Mouse (Mus musculus) left cerebral cortex, postnatal 25 days (tissue): ENCODE results near the gene Rbm8a. TPM values are rescaled to one million over a fixed set of nuclear protein-coding genes. Genes with fewer than 3 reads are reported as not detected.
"Not testable (repeated sequence)": the region's sequence is repeated elsewhere in the genome, so short reads cannot be mapped to it uniquely, and the experiment has no call there.

Experiments used
- DNase-seq, 2 experiments: peaks; one replicate each; pipeline ENCODE4 v3.0.0; 2022; ENCODE audit warnings: low spot score in 2 of 2, mixed read lengths in 1 of 2
- intact Hi-C: fragments of 180-260 bp; cut with DNase I; formaldehyde crosslinking; loops from one replicate; pipeline ENCODE4 v1.15.1; 2025
- total RNA-seq, 2 experiments: library from RNA; stranded (reverse); gene quantifications; 2 replicates each; pipeline ENCODE4 v1.2.3; 2021

The Rbm8a gene
- total RNA-seq, 2 experiments from 2014 or later = 34.2 to 46.3 TPM

DNA sequence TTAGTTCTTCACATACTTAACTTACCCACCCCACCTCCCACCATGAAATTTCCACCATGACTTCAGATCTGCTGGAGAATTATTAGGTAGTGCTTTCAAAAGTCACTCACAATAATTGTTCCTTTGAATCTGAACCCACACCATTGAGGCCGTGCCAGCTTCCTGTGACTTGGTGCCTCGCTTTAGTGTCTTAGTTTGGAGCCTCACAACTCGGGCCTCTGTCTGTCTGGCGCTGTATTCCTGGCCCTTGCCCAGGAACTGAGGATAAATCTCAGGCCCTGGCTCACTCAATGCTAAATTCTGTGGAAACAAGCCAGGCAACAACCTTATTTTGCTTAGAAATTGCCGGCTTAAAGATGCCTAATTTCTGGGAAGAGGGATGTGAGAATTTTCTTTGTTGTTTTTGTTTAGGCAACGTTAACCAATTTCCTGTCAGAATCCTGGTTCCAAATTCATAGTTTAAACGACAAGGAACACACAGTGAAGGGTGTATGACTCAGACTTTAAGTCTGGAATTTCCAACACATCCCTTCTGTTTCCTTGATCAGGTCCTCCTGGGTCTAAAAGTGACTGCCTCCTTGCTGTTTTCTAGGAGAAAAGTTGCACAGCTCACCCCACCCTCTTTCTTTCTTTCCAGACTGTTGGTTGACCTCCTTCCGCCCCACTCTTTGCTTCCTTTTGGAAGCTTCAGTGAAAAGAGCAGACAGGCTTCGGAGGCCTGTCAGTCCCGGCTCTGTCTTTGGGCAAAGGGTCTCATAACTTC, 27.6 kb upstream of the Rbm8a start:
- DNase-seq = peak in 1 of 2 experiments; percentile 49
- intact Hi-C loops = loop anchor here (5.0 kb wide), 1 partner anchor 35 kb away; the partner anchor contains the start of genes Gm42957 and Pex11b

DNA sequence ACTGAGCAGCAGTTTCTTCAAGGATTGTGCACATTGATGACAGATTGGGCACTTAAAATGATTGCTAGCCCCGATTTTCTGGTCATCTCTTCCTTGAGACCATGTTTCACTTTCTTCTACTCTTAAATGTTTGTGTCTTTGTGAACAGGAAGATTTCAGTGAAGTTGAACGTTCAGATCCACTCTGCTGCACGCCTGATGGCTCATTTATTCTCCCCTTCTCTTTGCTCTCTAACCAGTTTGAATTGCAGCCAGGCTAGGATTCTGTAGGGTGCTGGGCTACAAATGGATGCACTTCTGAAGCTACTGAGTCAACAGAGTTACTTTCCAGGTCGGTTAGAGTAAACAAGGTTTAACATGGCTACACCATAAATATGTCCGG, 27.0 kb upstream of the Rbm8a start:
- peak in 1 of 2 experiments; percentile 4 for DNase-seq
- intact Hi-C loops = loop anchor here (5.0 kb wide), 1 partner anchor 35 kb away; the partner anchor contains the start of genes Gm42957 and Pex11b

DNA sequence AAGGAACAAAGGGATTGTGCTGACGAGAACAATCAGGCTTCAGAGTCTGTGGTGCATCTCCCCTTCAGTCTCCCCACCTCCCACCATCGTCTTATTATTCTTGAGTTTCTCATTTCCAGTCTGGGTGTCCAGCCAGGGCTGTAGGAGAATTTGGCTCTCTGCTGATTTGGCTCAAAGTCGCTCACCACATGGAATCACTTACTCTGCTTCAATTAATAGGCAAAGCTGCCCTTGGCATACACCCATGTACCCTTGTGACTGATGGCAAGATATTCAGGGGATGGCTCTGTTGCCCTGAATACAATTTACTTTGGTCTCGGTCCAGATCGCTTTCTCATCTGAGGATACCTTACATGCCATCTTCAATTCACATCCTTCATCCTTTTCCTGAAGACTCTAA, 26.4 kb upstream of the Rbm8a start:
- DNase-seq = peak in 1 of 2 experiments; percentile 29
- intact Hi-C loops = loop anchor here (5.0 kb wide), 1 partner anchor 34 kb away; the partner anchor contains the start of genes Gm42957 and Pex11b

DNA sequence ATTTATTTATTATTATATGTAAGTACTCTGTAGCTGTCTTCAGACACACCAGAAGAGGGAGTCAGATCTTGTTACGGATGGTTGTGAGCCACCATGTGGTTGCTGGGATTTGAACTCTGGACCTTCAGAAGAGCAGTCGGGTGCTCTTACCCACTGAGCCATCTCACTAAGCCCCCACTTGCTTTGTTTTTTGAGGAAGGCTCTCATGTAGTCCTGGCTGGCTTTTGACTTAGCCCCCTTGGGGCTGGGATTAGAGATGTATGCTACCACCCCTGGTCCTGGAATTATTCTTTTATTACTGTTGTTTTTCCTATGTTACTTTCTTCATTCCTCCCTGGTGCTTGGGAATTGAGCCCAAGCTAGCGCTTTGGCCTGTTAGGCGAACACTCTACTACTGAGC, 23.7 kb upstream of the Rbm8a start:
- intact Hi-C loops = not testable (repeated sequence)

DNA sequence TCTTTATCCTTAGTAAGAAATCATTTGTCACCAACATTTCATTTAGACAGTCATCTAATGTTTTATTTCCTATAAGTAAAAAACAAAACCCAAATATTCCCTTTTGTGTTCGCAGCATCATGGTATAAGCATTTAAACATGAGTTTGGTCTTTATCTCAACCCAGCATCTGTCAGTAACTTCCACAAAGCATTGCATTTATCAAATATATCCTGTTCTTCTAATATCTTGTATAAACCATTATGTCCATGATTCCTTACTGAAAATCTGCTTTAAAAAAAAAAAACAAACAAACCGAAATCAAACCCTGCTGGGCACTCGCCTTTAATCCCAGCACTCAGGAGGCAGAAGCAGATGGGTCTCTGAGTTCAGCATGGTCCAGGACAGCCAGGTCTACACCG, 23.1 kb upstream of the Rbm8a start:
- intact Hi-C loops = no loop called here
- no peak for DNase-seq

More for the DNA sequence above, 23.7 kb upstream of the Rbm8a start:
- DNase-seq = not testable (repeated sequence)

DNA sequence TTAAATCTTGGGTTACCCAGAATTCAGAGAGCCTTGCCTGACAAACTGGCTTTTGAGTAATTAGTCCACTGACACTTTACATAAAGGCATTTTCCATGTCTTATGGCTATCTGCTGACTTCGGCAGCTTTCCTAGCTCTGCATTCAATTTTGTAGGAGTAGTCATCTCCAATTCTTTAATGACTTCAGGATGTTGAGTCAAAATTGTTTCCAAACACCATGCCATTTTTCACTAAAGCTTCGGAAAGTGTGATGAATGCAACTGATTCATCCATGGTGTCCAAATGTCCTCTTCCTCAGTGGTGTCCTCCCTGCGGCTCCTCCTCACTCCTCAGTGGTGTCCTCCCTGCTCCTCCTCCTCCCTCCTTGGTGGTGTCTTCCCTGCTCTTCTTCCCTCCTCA, 11.8 kb upstream of the Rbm8a start:
- no peak for DNase-seq
- intact Hi-C loops = no loop called here

DNA sequence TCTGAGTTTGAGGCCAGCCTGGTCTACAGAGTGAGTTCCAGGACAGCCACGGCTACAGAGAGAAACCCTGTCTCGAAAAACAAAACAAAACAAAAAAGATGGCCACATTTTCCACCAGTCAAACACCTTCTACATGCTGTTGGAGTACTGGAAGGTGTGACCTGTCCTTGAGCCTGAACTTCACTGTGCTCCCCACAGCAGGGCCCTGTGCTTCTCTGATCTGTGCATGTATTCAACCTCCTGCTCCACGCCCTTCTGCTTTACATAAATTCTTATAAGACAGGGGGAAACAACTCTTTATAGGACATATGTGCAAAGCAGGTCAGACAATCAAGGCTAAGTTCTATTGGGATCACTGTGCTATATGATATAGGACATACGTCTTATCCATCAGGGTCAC, 6.5 kb upstream of the Rbm8a start:
- no peak for DNase-seq
- intact Hi-C loops = no loop called here

DNA sequence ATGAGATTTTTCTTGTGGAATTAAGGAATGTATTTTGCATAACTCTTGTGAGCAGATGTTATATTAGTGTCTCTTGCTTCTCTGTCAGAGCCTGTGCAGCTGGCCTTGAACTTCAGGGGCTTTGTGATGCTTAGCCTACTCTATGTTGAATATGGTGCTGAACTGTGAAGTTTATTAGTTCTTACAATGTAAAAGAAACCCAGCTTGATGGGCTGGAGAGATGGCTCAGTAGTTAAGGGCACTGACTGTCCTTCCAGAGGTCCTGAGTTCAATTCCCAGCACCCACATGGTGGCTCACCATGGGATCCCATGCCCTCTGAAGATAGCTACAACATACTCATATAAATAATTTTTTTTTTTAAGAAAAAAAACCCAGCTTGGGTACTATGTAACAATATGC, 2.3 kb downstream of the Rbm8a start:
- no peak for DNase-seq
- intact Hi-C loops = no loop called here

DNA sequence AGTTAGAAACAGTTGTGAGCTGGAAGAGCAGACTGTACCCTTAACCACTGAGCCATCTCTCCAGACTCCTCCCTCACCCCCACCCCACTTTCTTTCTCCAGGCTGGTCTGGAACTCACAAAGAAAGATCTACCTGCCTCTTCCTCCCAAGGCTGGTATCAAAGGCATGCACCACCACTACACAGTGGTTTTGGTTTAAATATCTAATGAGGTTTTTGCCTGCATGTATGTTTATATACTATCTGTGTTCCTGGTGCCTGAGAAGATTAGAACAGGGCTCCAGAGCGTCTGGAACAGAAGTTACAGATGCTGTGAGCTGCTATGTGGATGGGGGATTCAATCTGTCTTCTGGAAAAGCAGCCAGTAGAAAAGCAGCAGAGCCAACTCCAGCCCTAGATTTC, 4.3 kb downstream of the Rbm8a start:
- DNase-seq = no peak
- intact Hi-C loops = no loop called here

DNA sequence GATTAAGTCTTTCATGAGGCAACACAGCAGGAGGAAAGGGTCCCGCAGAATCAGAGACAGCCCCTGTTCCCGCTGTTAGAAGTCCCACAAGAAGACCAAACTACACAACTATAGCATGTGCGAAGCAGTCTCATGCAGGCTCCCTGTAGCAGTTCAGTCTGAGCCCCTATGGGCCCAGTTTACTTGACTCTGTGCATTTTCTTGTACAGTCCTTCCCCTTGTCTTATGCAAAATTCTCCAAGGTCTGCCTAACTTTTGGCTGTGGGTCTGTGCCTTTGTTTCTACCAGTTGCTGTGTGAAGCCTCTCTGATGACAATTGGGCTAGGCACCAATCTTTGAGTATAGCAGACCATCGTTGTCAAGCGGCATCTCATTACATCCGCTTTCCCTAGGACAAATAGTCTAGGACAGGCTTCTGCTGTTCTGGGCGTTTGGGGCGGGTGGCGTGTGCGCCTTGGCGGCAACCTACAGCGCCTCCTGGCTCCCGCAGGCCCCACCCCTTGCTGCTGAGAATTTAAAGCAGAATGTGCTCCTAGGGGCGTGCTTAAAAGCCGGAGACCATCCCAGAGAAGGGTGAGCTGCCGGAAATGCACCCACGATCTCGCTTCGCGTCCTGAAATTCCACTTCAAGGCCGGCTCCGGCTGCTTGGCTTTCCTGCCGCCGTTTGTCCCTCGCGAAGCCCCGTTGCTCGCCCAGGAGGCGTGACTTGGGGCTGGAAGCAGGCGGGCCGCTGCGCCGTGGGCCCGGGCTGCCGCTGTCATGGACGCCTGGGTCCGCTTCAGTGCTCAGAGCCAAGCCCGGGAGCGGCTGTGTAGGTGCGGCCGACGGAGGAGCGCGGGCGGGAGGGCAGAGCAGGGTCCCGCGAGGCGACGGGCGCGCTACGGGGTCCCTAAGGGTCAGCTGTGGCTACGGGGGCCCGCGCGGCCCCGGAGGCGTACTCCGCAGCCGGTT, 5.5 kb downstream of the Rbm8a start, which contains the start of the genes Pex11b and Gm42957:
Gene Pex11b, plus strand, starts transcription at position 449 of the 952 bp plus-strand sequence.
Gene Gm42957, plus strand, starts transcription at position 547 of the 952 bp plus-strand sequence.
- intact Hi-C loops = loop anchor here (5.0 kb wide), 2 partner anchors 33 to 53 kb away; partner anchors contain the start of gene Lix1l

DNA sequence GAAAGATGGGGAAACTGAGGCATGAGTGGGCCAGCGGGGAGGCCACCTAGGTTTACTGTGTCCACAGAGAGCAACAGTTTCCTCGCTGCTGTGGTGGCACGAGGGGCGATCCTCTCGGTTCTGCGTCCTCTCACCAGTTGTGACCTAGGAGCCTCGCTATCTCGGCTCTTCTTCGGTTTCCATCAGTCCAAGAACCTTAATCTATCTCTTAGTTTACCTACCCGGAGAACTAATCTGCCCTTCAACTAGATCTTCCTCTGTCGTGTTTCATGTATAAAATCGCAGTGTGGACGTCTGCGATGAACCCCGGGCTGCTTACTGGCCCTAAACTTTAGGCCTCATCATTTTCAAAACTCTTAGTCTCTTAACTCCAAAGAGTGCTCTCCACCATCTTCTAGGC, 6.2 kb downstream of the Rbm8a start:
- DNase-seq = peak in 1 of 2 experiments; percentile 19
- intact Hi-C loops = loop anchor here (5.0 kb wide), 2 partner anchors 34 to 54 kb away; partner anchors contain the start of gene Lix1l

More for the DNA sequence above, 5.5 kb downstream of the Rbm8a start, which contains the start of the genes Pex11b and Gm42957:
- peak; percentile 90 to 93 for DNase-seq

DNA sequence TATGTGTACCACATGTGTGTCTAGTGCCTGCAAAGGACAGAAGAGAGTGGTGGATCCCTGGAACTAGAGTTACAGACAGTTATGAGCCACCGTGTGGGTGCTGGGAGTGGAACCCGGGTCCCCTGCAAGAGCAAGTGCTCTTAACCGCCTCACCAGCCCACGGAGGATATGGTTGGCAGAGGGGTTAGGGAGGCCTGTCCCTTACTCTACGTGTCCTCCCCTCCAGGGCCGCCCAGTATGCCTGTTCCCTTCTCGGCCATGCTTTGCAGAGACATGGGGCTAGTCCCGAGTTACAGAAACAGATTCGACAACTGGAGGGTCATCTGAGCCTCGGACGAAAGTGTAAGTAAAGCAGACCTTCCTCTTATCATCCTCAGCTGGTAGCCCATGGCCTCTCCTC, 6.7 kb downstream of the Rbm8a start:
- intact Hi-C loops = loop anchor here (5.0 kb wide), 2 partner anchors 34 to 54 kb away; partner anchors contain the start of gene Lix1l
- no peak for DNase-seq

DNA sequence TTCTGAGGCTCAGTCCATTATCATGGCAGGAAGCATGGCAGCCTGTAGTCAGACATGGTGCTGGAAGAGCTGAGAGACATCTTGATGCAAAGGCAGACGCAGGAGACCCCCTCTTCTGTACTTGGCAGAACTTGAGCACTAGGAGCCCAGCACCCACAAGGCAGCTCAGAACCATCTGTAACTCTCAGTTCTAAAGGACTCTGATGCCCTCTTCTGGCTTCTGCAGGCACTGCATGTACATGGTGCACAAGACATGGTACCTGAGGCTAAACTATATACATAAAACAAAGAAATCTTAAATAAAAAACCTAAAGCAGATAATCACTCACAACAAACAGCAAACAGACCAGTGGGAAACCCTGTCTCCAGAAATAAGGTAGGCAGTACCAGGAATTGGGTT, 9.5 kb downstream of the Rbm8a start:
- DNase-seq = peak; percentile 41 to 64
- intact Hi-C loops = loop anchor here (2.0 to 5.0 kb wide), 3 partner anchors 37 to 92 kb away; partner anchors contain the start of gene Lix1l

DNA sequence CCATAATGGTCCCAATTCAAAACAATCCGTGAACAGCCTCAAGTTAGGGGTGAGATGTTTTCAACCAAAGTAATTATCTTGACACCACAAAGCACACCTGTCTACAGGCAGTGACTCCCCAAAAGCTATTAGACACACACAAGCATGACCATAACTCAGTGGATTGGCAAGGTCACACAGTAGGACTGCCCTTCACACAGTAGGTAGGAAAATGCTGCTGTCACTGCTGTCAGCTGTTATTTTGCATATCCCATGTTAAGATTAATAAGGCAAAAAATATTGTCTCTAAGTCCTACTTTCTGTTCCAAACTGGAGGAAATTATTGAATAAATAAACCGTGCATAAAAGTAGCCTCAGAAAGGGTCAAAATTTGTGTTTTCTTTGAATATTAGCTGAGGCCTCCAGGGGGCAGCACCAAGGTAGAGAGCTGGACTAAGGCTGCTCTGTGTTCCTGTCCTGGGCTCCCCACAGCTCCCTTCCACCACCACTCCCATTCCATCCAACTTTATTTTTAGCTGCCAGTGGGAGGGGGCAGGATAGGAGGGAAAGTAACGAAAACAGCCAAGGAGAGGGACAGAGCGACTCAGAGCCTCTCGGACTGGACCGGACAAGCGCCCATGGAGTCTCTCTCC, 15.4 kb downstream of the Rbm8a start, which contains the start of gene Itga10:
Gene Itga10, plus strand, starts transcription at position 567 of the 632 bp plus-strand sequence.
- intact Hi-C loops = no loop called here
- peak; percentile 21 to 26 for DNase-seq

DNA sequence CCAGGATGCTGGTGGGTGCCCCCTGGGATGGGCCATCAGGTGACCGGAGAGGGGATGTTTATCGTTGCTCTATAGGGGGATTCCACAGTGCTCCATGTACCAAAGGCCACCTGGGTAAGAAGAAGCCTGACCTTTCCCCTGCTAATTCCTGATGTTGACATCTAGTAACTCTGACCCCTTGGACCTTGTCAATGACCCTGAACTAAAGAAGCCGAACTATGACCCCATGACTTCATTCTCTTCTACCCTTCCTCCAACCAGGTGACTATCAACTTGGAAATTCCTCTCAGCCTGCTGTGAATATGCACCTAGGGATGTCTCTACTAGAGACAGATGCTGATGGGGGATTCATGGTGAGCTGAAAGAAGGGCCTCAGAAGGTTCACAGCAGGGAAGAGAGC, 17.6 kb downstream of the Rbm8a start:
- intact Hi-C loops = no loop called here

DNA sequence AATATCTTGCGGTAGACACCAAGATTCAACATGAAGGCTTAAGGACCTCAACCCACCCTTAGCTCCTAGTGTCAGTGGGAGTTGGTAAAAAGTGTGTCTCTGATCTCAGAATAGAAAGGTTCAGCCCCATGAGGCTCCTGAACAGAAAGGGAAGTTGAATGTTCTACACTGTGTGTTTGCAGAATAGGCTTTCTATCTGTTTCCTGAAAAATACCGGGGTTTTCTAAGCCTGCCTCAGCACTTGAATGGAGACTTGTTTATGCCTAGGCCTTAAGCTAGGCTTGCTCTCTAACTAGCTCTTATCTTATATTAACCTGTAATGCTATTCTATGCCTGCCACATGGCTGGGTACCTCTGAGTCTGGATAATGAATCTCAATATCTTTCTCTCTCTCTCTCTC, 31.2 kb downstream of the Rbm8a start:
- intact Hi-C loops = no loop called here
- DNase-seq = no peak

More for the DNA sequence above, 17.6 kb downstream of the Rbm8a start:
- no peak for DNase-seq

DNA sequence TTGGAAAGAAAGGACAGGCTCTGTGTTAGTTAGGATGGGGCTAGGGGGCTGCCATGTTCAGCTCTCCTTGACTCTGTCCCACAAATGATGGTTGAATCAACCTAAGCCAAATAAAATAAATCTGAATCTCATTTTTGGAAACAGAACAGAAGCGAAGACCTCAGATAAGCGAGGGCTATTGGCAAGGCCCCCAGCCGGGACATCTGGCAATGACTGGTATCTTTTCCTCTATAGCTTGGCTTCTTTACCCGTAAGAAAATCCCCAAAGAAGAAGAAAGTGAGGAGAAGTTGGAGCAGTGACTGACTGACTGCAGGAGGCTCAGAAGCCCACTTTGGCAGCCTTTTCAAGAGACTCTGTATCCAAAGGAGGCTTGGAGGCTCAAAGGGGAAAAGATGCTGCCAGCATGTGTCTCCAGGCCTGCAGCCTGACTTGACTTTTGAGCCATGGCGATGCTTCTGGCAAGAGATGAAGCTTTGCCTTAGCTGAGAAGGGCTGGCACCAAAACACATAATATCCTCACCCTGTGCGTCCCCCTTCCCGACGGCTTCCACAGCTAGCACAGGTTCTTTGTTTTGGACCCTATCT, 33.1 kb downstream of the Rbm8a start:
- peak in 1 of 2 experiments; percentile 20 for DNase-seq
- intact Hi-C loops = loop anchor here (1.0 kb wide), 1 partner anchor 83 kb away; no protein-coding TSS in a partner anchor

DNA sequence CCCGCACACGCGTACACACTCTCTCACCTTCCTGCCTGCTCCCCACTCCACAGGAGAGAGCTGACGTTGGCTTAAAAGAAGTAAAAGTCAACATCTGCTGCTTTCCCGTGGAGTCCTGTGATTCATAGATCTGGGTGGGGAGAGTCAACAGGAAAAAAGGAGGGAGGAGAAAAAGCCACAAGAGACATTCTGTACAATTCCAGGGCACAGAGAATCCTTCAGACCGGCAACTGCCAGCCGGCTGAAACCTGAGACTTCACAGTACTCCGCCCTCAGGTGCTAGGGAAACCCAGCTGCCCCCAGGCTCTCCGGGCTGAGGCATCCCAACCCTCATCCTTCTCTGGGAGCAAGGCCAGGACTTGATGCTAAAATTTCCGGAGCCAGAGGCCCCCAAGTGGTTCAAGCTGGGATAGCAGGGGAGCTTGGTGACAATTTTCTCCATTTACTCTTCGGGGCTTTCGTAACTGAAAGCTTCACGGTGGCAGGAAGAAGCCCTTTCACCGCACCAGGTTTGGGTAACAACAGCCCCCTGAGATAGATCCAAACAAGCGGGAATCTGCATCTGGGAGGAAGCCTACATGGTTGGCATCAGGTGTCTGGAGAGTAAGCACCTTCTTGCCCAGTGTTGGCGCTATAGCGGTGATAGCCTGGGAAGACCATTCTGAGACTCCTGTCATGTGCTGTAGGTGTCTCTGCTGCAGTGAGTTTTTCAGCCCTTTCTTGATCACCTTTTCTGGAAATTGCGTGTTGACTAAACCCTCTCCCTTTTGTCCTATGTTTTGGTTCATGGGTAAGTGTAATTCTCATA, 33.9 kb downstream of the Rbm8a start:
- DNase-seq = peak; percentile 87 to 94
- intact Hi-C loops = loop anchor here (1.0 kb wide), 1 partner anchor 83 kb away; no protein-coding TSS in a partner anchor
